Mouse (Mus musculus) bone marrow macrophage, adult 2 months (primary cell): ENCODE measurements around the gene Olfr772.
"Not testable (repeated sequence)": the region's sequence is repeated elsewhere in the genome, so short reads cannot be mapped to it uniquely, and the experiment has no call there.

ENCODE experiments used
- CTCF ChIP-seq: IDR thresholded peaks from 2 replicates; pipeline ENCODE4 v1.5.1; 2012; ENCODE audit warnings: low read depth, mild to moderate bottlenecking, low read length, moderate library complexity
- POLR2A ChIP-seq: IDR thresholded peaks from 2 replicates; pipeline ENCODE4 v1.6.1; 2012; ENCODE audit warnings: mild to moderate bottlenecking, low read depth, low read length, borderline replicate concordance

DNA sequence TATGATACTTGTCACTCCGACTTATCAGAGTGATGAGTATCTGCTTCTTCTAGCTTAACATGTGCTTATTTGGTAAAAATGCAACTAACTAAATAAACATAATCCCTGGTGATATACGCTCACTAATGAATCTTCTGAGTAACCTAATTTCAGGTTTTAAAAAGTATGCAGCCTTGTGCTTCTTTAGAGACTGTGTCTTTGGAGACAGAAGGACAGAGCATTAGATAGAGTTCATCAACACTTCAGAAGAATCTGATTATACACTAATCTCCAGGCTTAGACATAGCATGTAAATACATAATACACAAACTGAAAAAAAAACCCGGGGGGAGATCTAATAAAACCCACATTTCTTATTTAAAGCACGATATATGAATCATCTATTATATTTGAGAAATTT lies at the start of gene Olfr772:
- not testable (repeated sequence) for TF ChIP-seq CTCF, POLR2A
